Mouse (Mus musculus): ENCODE measurements around the gene Maml3. TPM values are rescaled to one million over a fixed set of nuclear protein-coding genes. Genes with fewer than 3 reads are reported as not detected.

Maml3 gene
- polyA plus RNA-seq, 1 experiment, result not detected

- no peak for TF ChIP-seq CTCF (IDR thresholded peaks at IDR 0.05; ENCODE audit: insufficient read depth, low read depth, low read length)
- TF ChIP-seq POLR2A (IDR thresholded peaks at IDR 0.05; ENCODE audit: insufficient read depth, low read depth, low read length), result no peak
- WGBS, result 64% methylated on average over 4 of the region's 4 CpGs
- peaks cover 3% of the 10 kb centered on the region; the same call in 1 of the 2 replicates for H3K4me1 ChIP-seq (ENCODE audit: control insufficient read depth, insufficient read depth, low read length)
- no peak within 1 kb of the TSS for H3K27ac ChIP-seq (ENCODE audit: insufficient read depth, low read depth, low read length)
- H3K4me3 ChIP-seq (ENCODE audit: insufficient read depth, low read depth, low read length), result no peak within 1 kb of the TSS
Observed at GRCm38 (mm10) chr3:51660060-51660459, 444.8 kb downstream of the Maml3 start, which contains the start of gene Mgst2. TSS of gene Mgst2 (plus strand) at chr3:51660360.

GRCm38 (mm10) chr3:51659415-51659814, 445.5 kb downstream of the Maml3 start:
- WGBS, result 91% methylated on average over 5 of the region's 5 CpGs
- Histone ChIP-seq H3K27ac (ENCODE audit: insufficient read depth, low read depth, low read length) (no peak overlapping the region), H3K4me3 (ENCODE audit: insufficient read depth, low read depth, low read length) (no peak overlapping the region), H3K4me1 (ENCODE audit: control insufficient read depth, insufficient read depth, low read length) (peaks cover 3% of the 10 kb centered on the region; the same call in 1 of the 2 replicates)
- TF ChIP-seq CTCF (IDR thresholded peaks at IDR 0.05; ENCODE audit: insufficient read depth, low read depth, low read length), result no peak
- TF ChIP-seq POLR2A (IDR thresholded peaks at IDR 0.05; ENCODE audit: insufficient read depth, low read depth, low read length), result no peak

GRCm38 (mm10) chr3:51654303-51655055, 450.4 kb downstream of the Maml3 start:
- Histone ChIP-seq H3K27ac (ENCODE audit: insufficient read depth, low read depth, low read length) (no peak overlapping the region), H3K4me3 (ENCODE audit: insufficient read depth, low read depth, low read length) (no peak overlapping the region), H3K4me1 (ENCODE audit: control insufficient read depth, insufficient read depth, low read length) (peaks cover 4% of the 10 kb centered on the region; the same call in 1 of the 2 replicates)
- WGBS, result 81% methylated on average over 6 of the region's 6 CpGs
- no peak for TF ChIP-seq POLR2A (IDR thresholded peaks at IDR 0.05; ENCODE audit: insufficient read depth, low read depth, low read length)
- TF ChIP-seq CTCF (IDR thresholded peaks at IDR 0.05; ENCODE audit: insufficient read depth, low read depth, low read length), result no peak

GRCm38 (mm10) chr3:51652701-51653100, 452.2 kb downstream of the Maml3 start:
- 13% methylated on average over 9 of the region's 9 CpGs for WGBS
- Histone ChIP-seq H3K27ac (ENCODE audit: insufficient read depth, low read depth, low read length) (no peak overlapping the region), H3K4me3 (ENCODE audit: insufficient read depth, low read depth, low read length) (no peak overlapping the region), H3K4me1 (ENCODE audit: control insufficient read depth, insufficient read depth, low read length) (peaks cover 11% of the 10 kb centered on the region)
- TF ChIP-seq POLR2A (IDR thresholded peaks at IDR 0.05; ENCODE audit: insufficient read depth, low read depth, low read length) (no peak), CTCF (IDR thresholded peaks at IDR 0.05; ENCODE audit: insufficient read depth, low read depth, low read length) (no peak)

- Histone ChIP-seq H3K4me3 (ENCODE audit: insufficient read depth, low read depth, low read length) (no peak overlapping the region), H3K27ac (ENCODE audit: insufficient read depth, low read depth, low read length) (no peak overlapping the region), H3K4me1 (ENCODE audit: control insufficient read depth, insufficient read depth, low read length) (peaks cover 11% of the 10 kb centered on the region)
- 7% methylated on average over 9 of the region's 9 CpGs for WGBS
- TF ChIP-seq POLR2A (IDR thresholded peaks at IDR 0.05; ENCODE audit: insufficient read depth, low read depth, low read length) (no peak), CTCF (IDR thresholded peaks at IDR 0.05; ENCODE audit: insufficient read depth, low read depth, low read length) (peak; percentile 46; the same call in 1 of the 2 replicates)
Observed at GRCm38 (mm10) chr3:51652292-51652691, 452.6 kb downstream of the Maml3 start.

GRCm38 (mm10) chr3:51651149-51651548, 453.7 kb downstream of the Maml3 start:
- H3K4me1 ChIP-seq (ENCODE audit: control insufficient read depth, insufficient read depth, low read length), result peaks cover 11% of the 10 kb centered on the region
- 64% methylated on average over 2 of the region's 2 CpGs for WGBS
- no peak overlapping the region for H3K4me3 ChIP-seq (ENCODE audit: insufficient read depth, low read depth, low read length)
- no peak for TF ChIP-seq POLR2A (IDR thresholded peaks at IDR 0.05; ENCODE audit: insufficient read depth, low read depth, low read length)
- TF ChIP-seq CTCF (IDR thresholded peaks at IDR 0.05; ENCODE audit: insufficient read depth, low read depth, low read length), result no peak
- no peak overlapping the region for H3K27ac ChIP-seq (ENCODE audit: insufficient read depth, low read depth, low read length)

- no peak overlapping the region for H3K4me3 ChIP-seq (ENCODE audit: insufficient read depth, low read depth, low read length)
- 88% methylated on average over 8 of the region's 8 CpGs for WGBS
- H3K4me1 ChIP-seq (ENCODE audit: control insufficient read depth, insufficient read depth, low read length), result peaks cover 11% of the 10 kb centered on the region
- no peak overlapping the region for H3K27ac ChIP-seq (ENCODE audit: insufficient read depth, low read depth, low read length)
- TF ChIP-seq CTCF (IDR thresholded peaks at IDR 0.05; ENCODE audit: insufficient read depth, low read depth, low read length), result no peak
- TF ChIP-seq POLR2A (IDR thresholded peaks at IDR 0.05; ENCODE audit: insufficient read depth, low read depth, low read length), result no peak
Observed at GRCm38 (mm10) chr3:51649986-51650385, 454.9 kb downstream of the Maml3 start.

GRCm38 (mm10) chr3:51649426-51649825, 455.4 kb downstream of the Maml3 start:
- no peak for TF ChIP-seq POLR2A (IDR thresholded peaks at IDR 0.05; ENCODE audit: insufficient read depth, low read depth, low read length)
- TF ChIP-seq CTCF (IDR thresholded peaks at IDR 0.05; ENCODE audit: insufficient read depth, low read depth, low read length), result no peak
- Histone ChIP-seq H3K4me3 (ENCODE audit: insufficient read depth, low read depth, low read length) (no peak overlapping the region), H3K27ac (ENCODE audit: insufficient read depth, low read depth, low read length) (no peak overlapping the region), H3K4me1 (ENCODE audit: control insufficient read depth, insufficient read depth, low read length) (peaks cover 11% of the 10 kb centered on the region)
- WGBS, result 87% methylated on average over 8 of the region's 8 CpGs

- H3K4me3 ChIP-seq (ENCODE audit: insufficient read depth, low read depth, low read length), result 0 out of 2 replicates have a peak overlapping the region, but pooled peaks have one; percentile 1
- TF ChIP-seq POLR2A (IDR thresholded peaks at IDR 0.05; ENCODE audit: insufficient read depth, low read depth, low read length) (no peak), CTCF (IDR thresholded peaks at IDR 0.05; ENCODE audit: insufficient read depth, low read depth, low read length) (peak; percentile 96)
- no peak overlapping the region for H3K27ac ChIP-seq (ENCODE audit: insufficient read depth, low read depth, low read length)
- 26% methylated on average over 15 of the region's 15 CpGs for WGBS
- peaks cover 11% of the 10 kb centered on the region for H3K4me1 ChIP-seq (ENCODE audit: control insufficient read depth, insufficient read depth, low read length)
Observed at GRCm38 (mm10) chr3:51648037-51648664, 456.7 kb downstream of the Maml3 start.

Measured in olfactory bulb, adult 2 months (tissue).